ENCODE assay signal across 9 mouse cellular contexts in the genomic region with DNA sequence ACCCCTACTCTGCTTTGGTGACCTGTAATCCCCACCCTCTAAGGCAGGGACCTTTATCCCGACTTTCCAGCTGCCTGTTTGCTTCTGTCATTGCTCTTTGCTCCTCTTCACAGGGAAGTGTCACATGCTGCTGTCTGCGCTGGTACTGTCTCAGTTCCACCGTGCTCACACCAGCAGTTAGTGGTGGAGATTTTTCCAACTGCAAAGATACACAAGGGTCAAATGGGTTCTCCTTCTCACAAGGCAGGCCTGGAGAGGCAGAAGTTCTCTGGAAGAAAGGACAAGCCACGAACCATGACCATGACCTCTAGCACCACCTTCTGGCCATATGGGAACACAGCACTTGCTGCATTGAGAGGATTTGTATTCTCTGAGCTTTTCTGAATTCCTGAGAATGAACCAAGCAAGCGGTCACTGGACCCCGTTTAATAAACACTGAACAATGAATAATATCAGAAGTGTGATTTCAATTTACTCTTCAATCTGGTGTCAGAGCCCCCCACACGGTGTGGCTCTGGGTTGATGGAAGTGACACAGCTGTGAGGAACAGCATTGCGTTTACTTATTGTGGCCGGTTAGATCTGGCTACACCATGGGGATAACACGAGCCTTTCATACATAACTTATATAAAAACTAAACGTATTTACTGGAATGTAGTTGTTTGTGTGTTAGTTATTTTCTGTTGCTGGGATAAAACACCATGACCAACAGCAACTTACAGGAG. TPM values are rescaled to one million over a fixed set of nuclear protein-coding genes. Genes with fewer than 3 reads are reported as not detected.
DNase-seq lines count a peak whose midpoint lies in the region; ATAC-seq and TF ChIP-seq lines count a peak whose summit lies in the region.
"Had no signal": no experiment of that assay in that cellular context is flagged by ENCODE, and none has a peak within 500 bp of the region (broad histone marks: within the 10 kb centered on the region; RNA-seq: fewer than 3 reads in every experiment).

No protein-coding gene starts in this region.

- TF ChIP-seq RAD21 in CH12.LX (IDR thresholded peaks at IDR 0.05; ENCODE audit: low read depth, low read length), result peak; percentile 62

- H3K36me3 ChIP-seq in CH12.LX (replicated peaks in 1 of 2; ENCODE audit: control insufficient read depth in 1 of 2, insufficient read depth in 1 of 2, low read length in 1 of 2), result no peaks in the 10 kb centered on the region
- H3K36me3 ChIP-seq in neural tube, embryonic 14.5 days (ENCODE audit: control insufficient read depth, insufficient read depth, low read length), result no peaks in the 10 kb centered on the region

- H3K9me3 ChIP-seq in CH12.LX (replicated peaks; ENCODE audit: low read length), result no peaks in the 10 kb centered on the region
- H3K9me3 ChIP-seq in neural tube, embryonic 14.5 days (ENCODE audit: control insufficient read depth, low read length), result no peaks in the 10 kb centered on the region
- H3K9me3 ChIP-seq: heart, embryonic 13.5 days had no signal

- peak; percentile 78 to 89 for TF ChIP-seq CTCF in CH12.LX (conservative IDR thresholded peaks at IDR 0.05 in 1 of 2, IDR thresholded peaks at IDR 0.05 in 1 of 2; ENCODE audit: low read depth in 2 of 2, low read length in 2 of 2)
- peak; percentile 92 for TF ChIP-seq CTCF in cortical plate, adult 2 months (IDR thresholded peaks at IDR 0.05; ENCODE audit: extremely low read depth, insufficient read depth, low read length)

- peak; percentile 55; the same call in 1 of the 2 replicates for ATAC-seq in neural tube, embryonic 14.5 days (ENCODE audit: low read depth)
- ATAC-seq in monocyte, adult 5-6 weeks (replicated peaks; ENCODE audit: insufficient number of reproducible peaks, low FRiP score, low TSS enrichment, poor library complexity, severe bottlenecking), result no peak; the same call in 1 of the 2 replicates

- TF ChIP-seq POLR2A in CH12.LX (IDR thresholded peaks at IDR 0.05; ENCODE audit: low read depth, low read length), result no peak
- TF ChIP-seq POLR2A in cortical plate, adult 2 months (IDR thresholded peaks at IDR 0.05; ENCODE audit: extremely low read depth, insufficient read depth, low read length), result no peak

- H3K79me2 ChIP-seq in CH12.LX (replicated peaks; ENCODE audit: control insufficient read depth, extremely low read depth, insufficient read depth, poor library complexity, severe bottlenecking), result no peaks in the 10 kb centered on the region

- H3K27me3 ChIP-seq in CH12.LX (replicated peaks), result peaks cover 7% of the 10 kb centered on the region
- no peaks in the 10 kb centered on the region for H3K27me3 ChIP-seq in neural tube, embryonic 14.5 days (ENCODE audit: control insufficient read depth, insufficient read depth, low read length)

- dilution Hi-C loops in CH12.LX (cut with MboI; ENCODE audit: extremely low pct_ligation_motif_present, extremely low pct_unique_long_range_greater_than_20kb, low sequenced_read_pairs), result no loop called here

- in situ Hi-C loops in CH12.LX (cut with MboI; ENCODE audit: low pct_ligation_motif_present, low pct_unique_long_range_greater_than_20kb, low sequenced_read_pairs), result loop anchor here (25.0 kb wide), 1 partner anchor 407 kb away; no protein-coding TSS in a partner anchor

- DNase-seq in CH12.LX (ENCODE audit: extremely low read depth), result peak; percentile 63
- DNase-seq in T-cell, adult 2 months (ENCODE audit: low spot score), result peak; percentile 47
- peak; percentile 62 for DNase-seq in heart, adult 8-10 months (ENCODE audit: low spot score)
- peak; percentile 74 for DNase-seq in kidney, adult 9 months
- peak; percentile 35 to 46 for DNase-seq in lung, adult 18-20 months

- H3K4me2 ChIP-seq in CH12.LX (ENCODE audit: insufficient read depth, low read depth, poor library complexity, severe bottlenecking), result peak overlapping the region; percentile 60
- H3K4me2 ChIP-seq in neural tube, embryonic 14.5 days (ENCODE audit: low read depth, low read length), result no peak overlapping the region
- H3K4me2 ChIP-seq: heart, embryonic 13.5 days had no signal

- no peak overlapping the region for H3K4me3 ChIP-seq in CH12.LX (replicated peaks in 1 of 3; ENCODE audit: low read depth in 2 of 3, low read length in 2 of 3, poor library complexity in 1 of 3)
- H3K4me3 ChIP-seq in cortical plate, adult 2 months (ENCODE audit: insufficient read depth, low read length), result no peak overlapping the region
- no peak overlapping the region for H3K4me3 ChIP-seq in neural tube, embryonic 14.5 days (ENCODE audit: low read depth, low read length)
- H3K4me3 ChIP-seq: heart, embryonic 13.5 days had no signal

- no peak overlapping the region for H3K9ac ChIP-seq in CH12.LX (ENCODE audit: insufficient read depth, low read depth)
- H3K9ac ChIP-seq in neural tube, embryonic 14.5 days (replicated peaks; ENCODE audit: low read depth, low read length), result no peak overlapping the region
- H3K9ac ChIP-seq: heart, embryonic 13.5 days had no signal

- H3K4me1 ChIP-seq in CH12.LX (ENCODE audit: control insufficient read depth in 1 of 2, insufficient read depth in 2 of 2), result peaks cover 0 to 14% of the 10 kb centered on the region in 2 experiments; a peak in 2 of 4 replicates
- H3K4me1 ChIP-seq in cortical plate, adult 2 months (ENCODE audit: control insufficient read depth, insufficient read depth, low read length), result no peaks in the 10 kb centered on the region
- no peaks in the 10 kb centered on the region for H3K4me1 ChIP-seq in neural tube, embryonic 14.5 days (ENCODE audit: control insufficient read depth, insufficient read depth, low read length)

- no peak for TF ChIP-seq EP300 in CH12.LX (IDR thresholded peaks at IDR 0.05; ENCODE audit: low read length)

- 42% methylated on average over 11 of the region's 11 CpGs for WGBS in neural tube, embryonic 14.5 days

- H3K27ac ChIP-seq in CH12.LX (ENCODE audit: insufficient read depth, low read depth), result no peak overlapping the region
- H3K27ac ChIP-seq in cortical plate, adult 2 months (ENCODE audit: insufficient read depth, low read length), result no peak overlapping the region
- no peak overlapping the region for H3K27ac ChIP-seq in neural tube, embryonic 14.5 days (ENCODE audit: low read depth, low read length)
- H3K27ac ChIP-seq: heart, embryonic 13.5 days had no signal

TF ChIP-seq in CH12.LX, 34 proteins besides CTCF, POLR2A, EP300 and RAD21:
- TF ChIP-seq SMC3 (IDR thresholded peaks at IDR 0.05; ENCODE audit: low read depth, low read length) (peak; percentile 56), USF1 (IDR thresholded peaks at IDR 0.05; ENCODE audit: low read depth, low read length) (no peak)
TF ChIP-seq in CH12.LX: peak in this region for 1.

RNA-seq across cellular contexts. Expression of a gene that starts 32.0 kb away (rescaled TPM):
- total RNA-seq in CH12.LX (2012; rRNA removed) (not detected in 2 replicates), CH12.LX (2014; rRNA removed) (not detected in 2 replicates)
- polyA plus RNA-seq in CH12.LX (2012; ENCODE audit: insufficient read length, low read depth), result not detected in 2 replicates
- 32.0 and 38.9 TPM in 2 replicates for polyA plus RNA-seq in cortical plate, adult 2 months (2012; rRNA removed)
- 1 to 10 TPM; 2.7 to 5.5 (median 3.9) TPM for total RNA-seq in heart, adult 8-10 months (2022)
- polyA plus RNA-seq in neural tube, embryonic 14.5 days (2014; fragmentation: Nextera tagmentation; extraction: Ambion mirVana), result 0.17 and 0.18 TPM in 2 replicates
- not detected in 3 replicates for total RNA-seq in monocyte, adult 5-6 weeks (2017)

RNA-seq across cellular contexts. Expression of a gene that starts 38.8 kb away (rescaled TPM):
- total RNA-seq in CH12.LX (2012; rRNA removed), result 4.2 and 7.6 TPM in 2 replicates
- total RNA-seq in CH12.LX (2014; rRNA removed), result 4.1 and 4.4 TPM in 2 replicates
- 3.3 and 4.0 TPM in 2 replicates for polyA plus RNA-seq in CH12.LX (2012; ENCODE audit: insufficient read length, low read depth)
- polyA plus RNA-seq in cortical plate, adult 2 months (2012; rRNA removed), result 61.1 and 63.4 TPM in 2 replicates
- total RNA-seq in heart, adult 8-10 months (2022), result 10 to 100 TPM; 14.5 to 18.6 (median 15.7) TPM
- 28.9 and 31.9 TPM in 2 replicates for polyA plus RNA-seq in neural tube, embryonic 14.5 days (2014; fragmentation: Nextera tagmentation; extraction: Ambion mirVana)
- total RNA-seq in monocyte, adult 5-6 weeks (2017), result 8.0 to 34.0 TPM (median 20.6 TPM) in 3 replicates
